Mouse (Mus musculus) stomach, postnatal 0 days (tissue): ENCODE data around the gene Prrx2.

Source experiments
- CTCF ChIP-seq: IDR thresholded peaks from 2 replicates; pipeline ENCODE4 v1.5.1; 2016; ENCODE audit warnings: antibody characterized with exemption, low read depth, mild to moderate bottlenecking, moderate library complexity
- EP300 ChIP-seq: optimal IDR thresholded peaks from 2 replicates; pipeline ENCODE3; 2016; ENCODE audit warnings: antibody characterized with exemption

DNA sequence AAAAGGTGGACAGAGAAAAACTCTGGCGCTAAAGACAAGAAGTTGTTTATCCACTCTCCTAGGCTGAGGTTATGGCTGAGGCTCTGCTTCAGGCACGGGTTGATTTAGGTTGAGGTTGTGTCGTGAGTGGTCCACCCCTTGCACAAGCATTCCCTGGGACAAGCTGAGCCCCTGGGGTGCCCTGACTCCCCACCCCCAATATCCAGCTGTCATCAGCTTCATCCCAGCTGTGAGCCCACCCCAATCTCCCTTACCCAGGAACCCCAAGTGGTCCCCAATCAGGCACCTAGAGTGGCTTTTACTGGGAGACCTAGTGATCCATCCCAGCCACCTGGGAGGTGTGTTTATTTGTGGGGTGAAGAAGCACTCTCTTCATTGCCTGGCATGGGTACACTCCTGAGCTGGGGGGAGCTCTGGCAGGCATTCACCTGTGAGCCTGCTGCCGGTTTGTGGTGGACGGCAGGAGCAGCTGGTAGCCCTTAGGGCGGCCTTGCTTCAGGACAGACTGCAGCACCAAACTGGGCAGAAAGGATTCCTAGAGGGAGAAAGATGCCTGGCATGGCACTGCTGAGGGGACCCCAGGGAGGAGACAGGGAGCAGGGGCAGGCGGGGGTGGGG lies 39.4 kb upstream of the Prrx2 start:
- no peak for TF ChIP-seq CTCF
- no peak for TF ChIP-seq EP300
